Mouse (Mus musculus) MEL (cell line): ENCODE data around the gene Rps17. TPM values are rescaled to one million over a fixed set of nuclear protein-coding genes. Genes with fewer than 3 reads are reported as not detected.

Experiments
- DNase-seq: peaks from one replicate; pipeline ENCODE4 v3.0.0; 2011; ENCODE audit warnings: low read depth, low spot score
- H3K27ac ChIP-seq: 2 replicates; pipeline ENCODE4 v1.5.1; 2012; ENCODE audit warnings: low read depth, mild to moderate bottlenecking, control low read depth, low read length, moderate library complexity; ENCODE audit not compliant: control insufficient read depth
- H3K27me3 ChIP-seq, 2 experiments: fragments of 150-350 bp in 1 of 2; sonication (generic) in 1 of 2; 2 replicates each; pipeline ENCODE4 v1.6.1; 2012; ENCODE audit warnings: low read length in 2 of 2, mild to moderate bottlenecking in 2 of 2, improper control_type of control experiment in 1 of 2, moderate library complexity in 1 of 2; ENCODE audit not compliant: insufficient read depth in 2 of 2, control insufficient read depth in 1 of 2
- H3K36me3 ChIP-seq, 2 experiments: 2 replicates each; pipeline ENCODE4 v1.6.1; 2012 to 2014; ENCODE audit warnings: low read length in 2 of 2, improper control_type of control experiment in 1 of 2, inconsistent platforms in 1 of 2, mild to moderate bottlenecking in 1 of 2; ENCODE audit not compliant: insufficient read depth in 2 of 2, control insufficient read depth in 1 of 2
- H3K4me1 ChIP-seq, 2 experiments: fragments of 150-350 bp in 1 of 2; sonication (generic) in 1 of 2; 2 replicates each; pipeline ENCODE4 v1.6.1; 2012; ENCODE audit warnings: low read length in 2 of 2, improper control_type of control experiment in 1 of 2, mild to moderate bottlenecking in 1 of 2; ENCODE audit not compliant: insufficient read depth in 2 of 2, control insufficient read depth in 1 of 2
- H3K4me3 ChIP-seq, 2 experiments: fragments of 150-350 bp in 1 of 2; sonication (generic) in 1 of 2; 2 replicates each; pipeline ENCODE4 v1.5.1; 2012; ENCODE audit warnings: low read depth in 2 of 2, low read length in 2 of 2, mild to moderate bottlenecking in 2 of 2, moderate library complexity in 2 of 2, control low read depth in 1 of 2, improper control_type of control experiment in 1 of 2; ENCODE audit not compliant: control insufficient read depth in 1 of 2, insufficient read depth in 1 of 2
- H3K79me2 ChIP-seq: 2 replicates; pipeline ENCODE4 v1.6.1; 2012; ENCODE audit warnings: mild to moderate bottlenecking, low read length, moderate library complexity; ENCODE audit not compliant: control insufficient read depth, poor library complexity, insufficient read depth
- H3K9ac ChIP-seq: 2 replicates; pipeline ENCODE4 v1.6.1; 2012; ENCODE audit warnings: low read depth, mild to moderate bottlenecking, control low read depth, low read length, moderate library complexity; ENCODE audit not compliant: control insufficient read depth, poor library complexity, severe bottlenecking
- H3K9me3 ChIP-seq: fragments of 150-350 bp; sonication (generic); replicated peaks from 2 replicates; pipeline ENCODE4 v1.6.1; 2012; ENCODE audit warnings: mild to moderate bottlenecking, low read length, improper control_type of control experiment, moderate library complexity; ENCODE audit not compliant: insufficient read depth
- CTCF ChIP-seq, 3 experiments: IDR thresholded peaks in 2 of 3; conservative IDR thresholded peaks in 1 of 3; 2 replicates each; pipeline ENCODE4 v1.5.1; 2011 to 2012; ENCODE audit warnings: low read length in 3 of 3, low read depth in 2 of 3, mild to moderate bottlenecking in 2 of 3, improper control_type of control experiment in 1 of 3, inconsistent platforms in 1 of 3, mixed read lengths in 1 of 3, moderate library complexity in 1 of 3; ENCODE audit not compliant: control insufficient read depth in 1 of 3, insufficient read depth in 1 of 3, poor library complexity in 1 of 3, severe bottlenecking in 1 of 3
- E2F4 ChIP-seq: IDR thresholded peaks from 2 replicates; pipeline ENCODE4 v1.6.1; 2011; ENCODE audit warnings: low read depth, low read length, improper control_type of control experiment, borderline replicate concordance
- ETS1 ChIP-seq: IDR thresholded peaks from 2 replicates; pipeline ENCODE4 v1.6.1; 2012; ENCODE audit warnings: low read depth, mild to moderate bottlenecking, inconsistent platforms, low read length, improper control_type of control experiment, moderate library complexity
- GABPA ChIP-seq: IDR thresholded peaks from 2 replicates; pipeline ENCODE4 v1.6.1; 2012; ENCODE audit warnings: low read depth, mild to moderate bottlenecking, inconsistent platforms, low read length, improper control_type of control experiment, moderate library complexity
- HCFC1 ChIP-seq: IDR thresholded peaks from 2 replicates; pipeline ENCODE4 v1.6.1; 2012; ENCODE audit warnings: low read depth, mild to moderate bottlenecking, inconsistent platforms, low read length, improper control_type of control experiment, moderate library complexity
- JUND ChIP-seq: IDR thresholded peaks from 2 replicates; pipeline ENCODE4 v1.6.1; 2011; ENCODE audit warnings: low read depth, mild to moderate bottlenecking, improper control_type of control experiment, low read length
- MYB ChIP-seq: IDR thresholded peaks from 2 replicates; pipeline ENCODE4 v1.6.1; 2011; ENCODE audit warnings: mild to moderate bottlenecking, low read depth, low read length, improper control_type of control experiment
- MYC ChIP-seq: IDR thresholded peaks from 2 replicates; pipeline ENCODE4 v1.6.1; 2011; ENCODE audit warnings: low read depth, mild to moderate bottlenecking, low read length, improper control_type of control experiment, moderate library complexity
- NELFE ChIP-seq: IDR thresholded peaks from 2 replicates; pipeline ENCODE4 v1.6.1; 2011; ENCODE audit warnings: low read depth, low read length, improper control_type of control experiment
- NRF1 ChIP-seq: IDR thresholded peaks from 2 replicates; pipeline ENCODE4 v1.6.1; 2014; ENCODE audit warnings: low read depth, mild to moderate bottlenecking, inconsistent platforms, low read length, improper control_type of control experiment, moderate library complexity; ENCODE audit not compliant: poor library complexity, insufficient read depth, severe bottlenecking
- POLR2A ChIP-seq, 2 experiments: IDR thresholded peaks; 2 replicates each; pipeline ENCODE4 v1.6.1; 2011 to 2012; ENCODE audit warnings: low read length in 2 of 2, mild to moderate bottlenecking in 2 of 2, control low read depth in 1 of 2, improper control_type of control experiment in 1 of 2, low read depth in 1 of 2, moderate library complexity in 1 of 2; ENCODE audit not compliant: control insufficient read depth in 1 of 2, insufficient read depth in 1 of 2, poor library complexity in 1 of 2
- POLR2AphosphoS2 ChIP-seq: IDR thresholded peaks from 2 replicates; pipeline ENCODE4 v1.6.1; 2011; ENCODE audit warnings: low read length, improper control_type of control experiment
- RCOR1 ChIP-seq: IDR thresholded peaks from 2 replicates; pipeline ENCODE4 v1.6.1; 2012; ENCODE audit warnings: low read depth, mild to moderate bottlenecking, inconsistent platforms, low read length, improper control_type of control experiment
- SIN3A ChIP-seq: IDR thresholded peaks from 2 replicates; pipeline ENCODE4 v1.6.1; 2012; ENCODE audit warnings: low read length, improper control_type of control experiment, inconsistent platforms
- SMC3 ChIP-seq: IDR thresholded peaks from 2 replicates; pipeline ENCODE4 v1.6.1; 2011; ENCODE audit warnings: low read depth, low read length, improper control_type of control experiment
- TAL1 ChIP-seq: IDR thresholded peaks from 2 replicates; pipeline ENCODE4 v1.6.1; 2012; ENCODE audit warnings: mild to moderate bottlenecking, inconsistent platforms, low read length, moderate library complexity, mixed read lengths
- TBP ChIP-seq: IDR thresholded peaks from 2 replicates; pipeline ENCODE4 v1.8.0; 2011; ENCODE audit warnings: low read depth, low read length, improper control_type of control experiment
- UBTF ChIP-seq: IDR thresholded peaks from 2 replicates; pipeline ENCODE4 v1.6.1; 2012; ENCODE audit warnings: low read depth, mild to moderate bottlenecking, inconsistent platforms, low read length, improper control_type of control experiment, moderate library complexity, borderline replicate concordance; ENCODE audit not compliant: insufficient read depth
- USF1 ChIP-seq: IDR thresholded peaks from 2 replicates; pipeline ENCODE4 v1.6.1; 2014; ENCODE audit warnings: low read depth, mild to moderate bottlenecking, inconsistent platforms, low read length, improper control_type of control experiment, moderate library complexity
- USF2 ChIP-seq, 2 experiments: IDR thresholded peaks; 2 replicates each; pipeline ENCODE4 v1.6.1; 2011 to 2012; ENCODE audit warnings: improper control_type of control experiment in 2 of 2, low read length in 2 of 2, borderline replicate concordance in 1 of 2, inconsistent platforms in 1 of 2, low read depth in 1 of 2, mild to moderate bottlenecking in 1 of 2; ENCODE audit not compliant: insufficient read depth in 1 of 2
- ZKSCAN1 ChIP-seq: IDR thresholded peaks from 2 replicates; pipeline ENCODE4 v1.6.1; 2012; ENCODE audit warnings: low read depth, mild to moderate bottlenecking, inconsistent platforms, low read length, improper control_type of control experiment, moderate library complexity
- polyA plus RNA-seq, 2 experiments: library from polyadenylated mRNA; stranded (reverse) in 1 of 2; unstranded in 1 of 2; fragments of >175 nt in 1 of 2; fragments of >200 nt in 1 of 2; gene quantifications; 2 replicates each; pipeline versions ENCODE4 v1.2.1 to v1.2.4; 2012; ENCODE audit warnings: low replicate concordance in 2 of 2, low read depth in 1 of 2; ENCODE audit not compliant: insufficient read length in 2 of 2, insufficient read depth in 1 of 2, missing spikeins in 1 of 2
- total RNA-seq: library from RNA; depleted of rRNA; stranded (reverse); fragments of 300-350 nt; gene quantifications from 2 replicates; pipeline ENCODE4 v1.2.3, GENCODE M21; 2012

Rps17 gene
- total and polyA plus RNA-seq, 3 experiments = 2,738 to 10,538 (median 4,252) TPM

DNA sequence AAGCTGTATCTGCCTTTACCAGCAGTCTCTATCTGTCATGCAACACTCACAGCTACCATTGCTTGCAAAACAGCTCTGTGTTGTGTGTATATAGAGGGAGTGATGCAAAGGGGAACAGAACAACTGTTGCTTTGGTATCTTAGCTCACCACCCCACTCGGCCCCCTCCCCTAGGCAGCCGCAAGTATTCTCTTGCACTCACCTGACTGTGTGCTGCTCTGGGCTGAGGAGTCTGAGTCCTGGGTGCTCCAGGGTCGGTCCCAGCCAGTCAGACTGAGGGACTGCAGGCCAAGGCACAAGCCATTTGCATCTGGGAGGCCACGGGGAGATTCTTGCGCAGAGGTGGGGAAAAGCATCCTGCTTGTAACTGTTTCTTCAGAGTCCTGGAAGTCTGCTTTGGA lies 26.8 kb upstream of the Rps17 start:
- TF ChIP-seq NRF1 = no peak
- TF ChIP-seq JUND = no peak
- TF ChIP-seq SIN3A = no peak
- no peak for TF ChIP-seq USF2 (IDR thresholded peaks at IDR 0.05; ENCODE audit: borderline replicate concordance in 1 of 2, insufficient read depth in 1 of 2, low read depth in 1 of 2, low read length in 2 of 2)
- TF ChIP-seq ETS1 = no peak
- TF ChIP-seq RCOR1 = no peak
- no peak for TF ChIP-seq USF1
- TF ChIP-seq POLR2AphosphoS2 = no peak
- TF ChIP-seq SMC3 = no peak
- no peak for TF ChIP-seq UBTF
- Histone ChIP-seq H3K4me3 (no peak overlapping the region), H3K27me3 (peaks cover 5 to 8% of the 10 kb centered on the region in 2 experiments), H3K9me3 (no peaks in the 10 kb centered on the region), H3K9ac (no peak overlapping the region), H3K27ac (no peak overlapping the region), H3K4me1 (no peaks in the 10 kb centered on the region), H3K36me3 (no peaks in the 10 kb centered on the region), H3K79me2 (no peaks in the 10 kb centered on the region)
- no peak for DNase-seq

DNA sequence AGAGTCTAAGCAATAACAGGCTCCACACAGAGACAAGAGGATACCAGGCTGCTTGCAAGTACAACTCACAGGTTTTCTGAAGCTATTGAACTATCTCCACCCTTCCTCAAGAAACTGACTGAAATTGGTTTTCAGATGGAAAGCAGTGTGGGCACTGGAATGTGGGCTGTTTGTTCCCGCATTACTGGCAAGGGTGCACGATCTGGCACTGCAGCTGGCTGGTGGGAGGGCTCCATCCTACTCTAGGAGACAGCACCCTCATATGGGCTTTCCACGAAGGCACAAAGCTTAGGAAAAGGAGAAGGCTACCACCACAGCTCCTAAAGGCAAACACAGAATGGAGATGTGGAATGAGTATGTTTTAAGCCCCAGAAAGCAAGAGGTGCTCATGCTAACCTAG lies 24.7 kb upstream of the Rps17 start:
- no peak for TF ChIP-seq POLR2A (IDR thresholded peaks at IDR 0.05; ENCODE audit: control insufficient read depth in 1 of 2, insufficient read depth in 1 of 2, low read depth in 1 of 2, low read length in 2 of 2, poor library complexity in 1 of 2)
- TF ChIP-seq NRF1 = no peak
- TF ChIP-seq NELFE = no peak
- no peak for TF ChIP-seq SMC3
- TF ChIP-seq SIN3A = no peak
- no peak for TF ChIP-seq E2F4
- TF ChIP-seq UBTF = no peak
- TF ChIP-seq USF2 (IDR thresholded peaks at IDR 0.05; ENCODE audit: borderline replicate concordance in 1 of 2, insufficient read depth in 1 of 2, low read depth in 1 of 2, low read length in 2 of 2) = no peak
- TF ChIP-seq TAL1 = no peak
- no peak for TF ChIP-seq JUND
- TF ChIP-seq MYB = no peak
- no peak for TF ChIP-seq USF1
- TF ChIP-seq RCOR1 = no peak
- TF ChIP-seq POLR2AphosphoS2 = no peak
- TF ChIP-seq CTCF (IDR thresholded peaks at IDR 0.05 in 2 of 3, conservative IDR thresholded peaks at IDR 0.05 in 1 of 3; ENCODE audit: control insufficient read depth in 1 of 3, insufficient read depth in 1 of 3, low read depth in 2 of 3, low read length in 3 of 3, poor library complexity in 1 of 3, severe bottlenecking in 1 of 3) = no peak
- TF ChIP-seq GABPA = no peak
- no peak for TF ChIP-seq TBP
- no peak for TF ChIP-seq ZKSCAN1
- no peak for TF ChIP-seq MYC
- no peak for TF ChIP-seq HCFC1
- TF ChIP-seq, all 39 proteins: peak for 0
- no peaks in the 10 kb centered on the region for H3K36me3 ChIP-seq
- no peak overlapping the region for H3K4me3 ChIP-seq
- H3K4me1 ChIP-seq = no peaks in the 10 kb centered on the region
- no peaks in the 10 kb centered on the region for H3K79me2 ChIP-seq
- no peak overlapping the region for H3K9ac ChIP-seq
- no peak for DNase-seq
- no peak overlapping the region for H3K27ac ChIP-seq
- H3K27me3 ChIP-seq = peaks cover 6 to 11% of the 10 kb centered on the region in 2 experiments
- no peaks in the 10 kb centered on the region for H3K9me3 ChIP-seq
